Mouse (Mus musculus) intestine, postnatal 0 days (tissue): Measurements from ENCODE around the gene Sf3b4. TPM values are rescaled to one million over a fixed set of nuclear protein-coding genes. Genes with fewer than 3 reads are reported as not detected.
A peak's percentile ranks its signal among the peaks of the same experiment; 100 is the strongest.
"Not testable (repeated sequence)": the region's sequence is repeated elsewhere in the genome, so short reads cannot be mapped to it uniquely, and the experiment has no call there.

Experiments
- ATAC-seq: fragments of 200-750 bp; cut with Nextera tagmentation; 2 replicates; pipeline ENCODE4 v1.8.0; 2017; ENCODE audit warnings: mild to moderate bottlenecking, moderate TSS enrichment, moderate library complexity
- H3K27ac ChIP-seq: fragments of 300-500 bp; sonication (generic); 2 replicates; pipeline ENCODE4 v1.5.1; 2014; ENCODE audit warnings: mild to moderate bottlenecking, low read depth, low read length, moderate library complexity
- H3K27me3 ChIP-seq: fragments of 300-500 bp; sonication (generic); replicated peaks from 2 replicates; pipeline ENCODE4 v1.6.1; 2014; ENCODE audit warnings: low read length, mixed read lengths; ENCODE audit not compliant: control insufficient read depth, insufficient read depth
- H3K36me3 ChIP-seq: fragments of 300-500 bp; sonication (generic); 2 replicates; pipeline ENCODE4 v1.6.1; 2014; ENCODE audit warnings: mild to moderate bottlenecking, moderate library complexity; ENCODE audit not compliant: control insufficient read depth, insufficient read depth
- H3K4me1 ChIP-seq: fragments of 300-500 bp; sonication (generic); replicated peaks from 2 replicates; pipeline ENCODE4 v1.6.1; 2014; ENCODE audit warnings: antibody characterized with exemption, low read length, mixed read lengths; ENCODE audit not compliant: control insufficient read depth, insufficient read depth
- H3K4me2 ChIP-seq: fragments of 300-500 bp; sonication (generic); replicated peaks from 2 replicates; pipeline ENCODE4 v1.6.1; 2014; ENCODE audit warnings: low read depth, mild to moderate bottlenecking, moderate library complexity
- H3K4me3 ChIP-seq: fragments of 300-500 bp; sonication (generic); 2 replicates; pipeline ENCODE4 v1.5.1; 2014; ENCODE audit warnings: low read depth, low read length
- H3K9ac ChIP-seq: fragments of 300-500 bp; sonication (generic); 2 replicates; pipeline ENCODE4 v1.6.1; 2014; ENCODE audit warnings: mild to moderate bottlenecking, low read depth, low read length
- H3K9me3 ChIP-seq: fragments of 300-500 bp; sonication (generic); 2 replicates; pipeline ENCODE4 v1.6.1; 2016; ENCODE audit warnings: mixed run types; ENCODE audit not compliant: control insufficient read depth
- CTCF ChIP-seq: sonication (generic); IDR thresholded peaks from 2 replicates; pipeline ENCODE4 v1.5.1; 2016; ENCODE audit warnings: low read depth, mild to moderate bottlenecking, control low read depth, antibody characterized with exemption, moderate library complexity
- WGBS: fragments of 180-500 bp; shearing (Covaris S2); extraction: QIAGEN DNeasy Blood & Tissue Kit; methylation state at CpG from one replicate; pipeline ENCODE4 v1.1.7; 2014; 5-methylcytosine and 5-hydroxymethylcytosine counted together
- polyA plus RNA-seq: library from polyadenylated mRNA; unstranded; fragments of >200 nt; fragmentation: Nextera tagmentation; extraction: Ambion mirVana; gene quantifications from 2 replicates; pipeline ENCODE4 v1.2.1, GENCODE M21; 2015

Sf3b4 gene
- polyA plus RNA-seq, 1 experiment from 2014 or later, result 66.8 TPM

DNA sequence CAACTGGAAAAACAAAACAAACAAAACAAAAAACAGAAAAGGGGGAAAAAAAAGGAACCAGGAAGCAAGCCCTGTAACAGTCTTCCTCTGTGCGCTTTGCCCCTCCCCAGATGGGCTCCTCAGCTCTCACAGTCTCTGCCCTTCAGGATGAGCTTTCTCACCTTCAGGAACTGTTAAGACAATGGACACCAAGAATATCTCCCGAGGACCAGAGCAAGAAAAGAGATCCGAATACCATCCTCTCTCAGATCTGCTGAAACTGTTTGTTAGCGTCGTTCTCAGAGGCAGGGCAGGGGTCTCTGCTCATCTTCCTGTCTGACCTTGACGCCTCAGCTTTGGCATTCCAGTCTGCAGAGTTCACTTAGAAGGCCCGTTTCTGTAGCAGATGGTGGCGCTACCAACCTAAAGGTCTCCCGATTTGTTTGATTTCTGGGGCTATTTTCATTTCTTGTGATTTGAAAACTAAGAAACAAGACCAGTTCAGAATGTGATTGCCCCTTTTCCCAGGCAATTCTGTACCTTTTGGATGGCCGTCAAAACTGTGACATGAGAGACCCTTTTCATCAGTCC, 1.1 kb upstream of the Sf3b4 start:
- TF ChIP-seq CTCF, result no peak
- WGBS, result 49% methylated on average over 10 of the region's 10 CpGs
- H3K27me3 ChIP-seq, result no peaks in the 10 kb centered on the region

GRCm38 (mm10) chr3:96171583-96172196, 442 bp upstream of the Sf3b4 start:
- Histone ChIP-seq H3K4me2 (peak overlapping the region; percentile 90), H3K4me1 (peaks cover 6% of the 10 kb centered on the region; the same call in 1 of the 2 replicates), H3K36me3 (peaks cover 49% of the 10 kb centered on the region), H3K27me3 (no peaks in the 10 kb centered on the region), H3K4me3 (peak overlapping the region; percentile 79), H3K9me3 (no peaks in the 10 kb centered on the region), H3K9ac (peak overlapping the region; percentile 76), H3K27ac (peak overlapping the region; percentile 98)
- WGBS, result 14% methylated on average over 18 of the region's 18 CpGs
- TF ChIP-seq CTCF, result no peak
- peak; percentile 18; the same call in 1 of the 2 replicates for ATAC-seq

More for the DNA sequence above, 1.1 kb upstream of the Sf3b4 start:
- Histone ChIP-seq H3K4me2 (peak overlapping the region; percentile 90), H3K4me3 (peak overlapping the region; percentile 79), H3K4me1 (peaks cover 6% of the 10 kb centered on the region; the same call in 1 of the 2 replicates), H3K9me3 (no peaks in the 10 kb centered on the region), H3K9ac (peak overlapping the region; percentile 76; the same call in 1 of the 2 replicates), H3K27ac (peak overlapping the region; percentile 98), H3K36me3 (peaks cover 43% of the 10 kb centered on the region)
- no peak for ATAC-seq

DNA sequence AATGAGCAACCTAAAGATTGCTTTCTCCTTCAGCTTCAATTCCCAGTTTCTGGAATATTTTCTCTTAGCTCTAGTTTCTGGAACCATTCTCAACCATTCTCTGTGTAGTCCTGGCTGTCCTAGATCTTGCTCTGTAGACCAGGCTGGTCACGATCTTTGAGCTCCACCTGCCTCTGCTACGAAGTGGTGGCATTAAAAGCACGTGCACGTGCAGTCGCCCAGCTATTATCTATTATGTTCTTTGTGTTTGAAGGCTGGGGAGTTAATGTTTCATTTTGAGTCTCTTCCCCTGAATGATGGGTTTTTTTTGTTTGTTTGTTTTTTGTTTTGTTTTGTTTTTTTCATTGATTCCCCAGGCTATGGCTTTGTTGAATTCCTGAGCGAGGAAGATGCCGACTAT, 1.1 kb downstream of the Sf3b4 start:
- H3K4me3 ChIP-seq, result peak overlapping the region; percentile 79
- 30% methylated on average over 7 of the region's 7 CpGs for WGBS
- no peaks in the 10 kb centered on the region for H3K27me3 ChIP-seq
- peaks cover 6% of the 10 kb centered on the region; the same call in 1 of the 2 replicates for H3K4me1 ChIP-seq
- H3K4me2 ChIP-seq, result peak overlapping the region; percentile 90
- TF ChIP-seq CTCF, result no peak
- H3K9ac ChIP-seq, result peak overlapping the region; percentile 76
- no peaks in the 10 kb centered on the region for H3K9me3 ChIP-seq
- peaks cover 49% of the 10 kb centered on the region for H3K36me3 ChIP-seq
- H3K27ac ChIP-seq, result 0 out of 2 replicates have a peak overlapping the region, but pooled peaks have one; percentile 9
- no peak for ATAC-seq

GRCm38 (mm10) chr3:96174042-96174441, 1.9 kb downstream of the Sf3b4 start:
- H3K9me3 ChIP-seq, H3K4me1 ChIP-seq, H3K27me3 ChIP-seq, H3K9ac ChIP-seq, H3K4me3 ChIP-seq, H3K4me2 ChIP-seq, H3K27ac ChIP-seq, ATAC-seq: not testable (repeated sequence)
- WGBS, result 84% methylated on average over 4 of the region's 4 CpGs
- H3K36me3 ChIP-seq, result peaks cover 47% of the 10 kb centered on the region

- no peak overlapping the region for H3K4me2 ChIP-seq
- ATAC-seq, result no peak
- H3K27ac ChIP-seq, result no peak overlapping the region
These were observed 3.1 kb downstream of the Sf3b4 start for GRCm38 (mm10) chr3:96175251-96175650.

DNA sequence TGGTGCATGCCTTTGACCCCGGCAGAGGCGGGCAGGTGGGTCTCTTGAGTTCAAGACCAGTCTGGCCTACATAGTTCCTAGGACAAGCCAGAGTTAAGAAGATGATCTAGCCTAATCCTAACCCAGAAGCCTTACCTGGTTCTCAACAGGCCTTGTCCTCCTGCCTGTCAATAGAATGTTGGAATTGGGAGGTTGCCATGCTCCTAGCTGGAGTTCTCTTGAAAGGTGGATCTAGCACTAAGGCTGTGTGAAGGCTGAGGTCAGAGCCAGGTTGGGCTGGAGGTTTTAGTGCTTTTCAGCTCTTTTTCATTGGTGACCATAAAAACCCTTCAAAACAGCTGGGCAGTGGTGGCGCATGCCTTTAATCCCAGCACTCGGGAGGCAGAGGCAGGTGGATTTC, 6.3 kb downstream of the Sf3b4 start:
- Histone ChIP-seq H3K4me3 (no peak overlapping the region), H3K4me2 (no peak overlapping the region), H3K27ac (no peak overlapping the region), H3K36me3 (peaks cover 31% of the 10 kb centered on the region), H3K9ac (no peak overlapping the region), H3K4me1 (no peaks in the 10 kb centered on the region), H3K27me3 (no peaks in the 10 kb centered on the region), H3K9me3 (no peaks in the 10 kb centered on the region)
- WGBS, result 89% methylated on average over 4 of the region's 4 CpGs
- no peak for ATAC-seq
- TF ChIP-seq CTCF, result no peak

More at GRCm38 (mm10) chr3:96175251-96175650, 3.1 kb downstream of the Sf3b4 start:
- H3K4me3 ChIP-seq, result no peak overlapping the region
- no peak for TF ChIP-seq CTCF
- no peak overlapping the region for H3K9ac ChIP-seq
- no peaks in the 10 kb centered on the region for H3K27me3 ChIP-seq
- H3K9me3 ChIP-seq, result no peaks in the 10 kb centered on the region
- H3K36me3 ChIP-seq, result peaks cover 36% of the 10 kb centered on the region
- WGBS, result 87% methylated on average over 6 of the region's 6 CpGs
- peaks cover 6% of the 10 kb centered on the region; the same call in 1 of the 2 replicates for H3K4me1 ChIP-seq
